Mouse (Mus musculus): ENCODE data around the gene Ttf2. TPM values are rescaled to one million over a fixed set of nuclear protein-coding genes. Genes with fewer than 3 reads are reported as not detected.

Ttf2 gene
- polyA plus RNA-seq, 1 experiment from 2014 or later, result 2.7 TPM

GRCm38 (mm10) chr3:100961501-100961900 is 8.0 kb downstream of the Ttf2 start:
- Histone ChIP-seq H3K4me3 (ENCODE audit: low read depth, low read length) (no peak overlapping the region), H3K27me3 (replicated peaks; ENCODE audit: control insufficient read depth, insufficient read depth, low read length) (no peaks in the 10 kb centered on the region), H3K4me1 (replicated peaks; ENCODE audit: control insufficient read depth, insufficient read depth, low read length) (no peaks in the 10 kb centered on the region), H3K9me3 (ENCODE audit: control insufficient read depth) (no peaks in the 10 kb centered on the region), H3K9ac (ENCODE audit: low read depth, low read length) (no peak overlapping the region), H3K4me2 (replicated peaks; ENCODE audit: low read depth) (no peak overlapping the region), H3K27ac (ENCODE audit: low read depth, low read length) (no peak overlapping the region), H3K36me3 (ENCODE audit: control insufficient read depth, insufficient read depth) (peaks cover 47% of the 10 kb centered on the region)
- WGBS, result 86% methylated on average over 7 of the region's 7 CpGs
- ATAC-seq, result no peak
- TF ChIP-seq CTCF (IDR thresholded peaks at IDR 0.05; ENCODE audit: low read depth), result no peak

GRCm38 (mm10) chr3:100961007-100961406 is 8.5 kb downstream of the Ttf2 start:
- peaks cover 47% of the 10 kb centered on the region for H3K36me3 ChIP-seq (ENCODE audit: control insufficient read depth, insufficient read depth)
- no peak overlapping the region for H3K27ac ChIP-seq (ENCODE audit: low read depth, low read length)

GRCm38 (mm10) chr3:100954616-100955015 is 14.8 kb downstream of the Ttf2 start:
- Histone ChIP-seq H3K36me3 (ENCODE audit: control insufficient read depth, insufficient read depth) (peaks cover 58% of the 10 kb centered on the region), H3K9me3 (ENCODE audit: control insufficient read depth) (no peaks in the 10 kb centered on the region), H3K9ac (ENCODE audit: low read depth, low read length) (no peak overlapping the region), H3K27ac (ENCODE audit: low read depth, low read length) (no peak overlapping the region), H3K4me3 (ENCODE audit: low read depth, low read length) (no peak overlapping the region), H3K4me1 (replicated peaks; ENCODE audit: control insufficient read depth, insufficient read depth, low read length) (no peaks in the 10 kb centered on the region), H3K27me3 (replicated peaks; ENCODE audit: control insufficient read depth, insufficient read depth, low read length) (no peaks in the 10 kb centered on the region), H3K4me2 (replicated peaks; ENCODE audit: low read depth) (no peak overlapping the region)
- ATAC-seq, result no peak
- TF ChIP-seq CTCF (IDR thresholded peaks at IDR 0.05; ENCODE audit: low read depth), result peak; percentile 53

More at GRCm38 (mm10) chr3:100961007-100961406, 8.5 kb downstream of the Ttf2 start:
- ATAC-seq, result 0 out of 2 replicates have a peak, but pooled peaks have one; percentile 22
- Histone ChIP-seq H3K4me2 (replicated peaks; ENCODE audit: low read depth) (no peak overlapping the region), H3K27me3 (replicated peaks; ENCODE audit: control insufficient read depth, insufficient read depth, low read length) (no peaks in the 10 kb centered on the region), H3K4me3 (ENCODE audit: low read depth, low read length) (no peak overlapping the region), H3K4me1 (replicated peaks; ENCODE audit: control insufficient read depth, insufficient read depth, low read length) (no peaks in the 10 kb centered on the region), H3K9me3 (ENCODE audit: control insufficient read depth) (no peaks in the 10 kb centered on the region), H3K9ac (ENCODE audit: low read depth, low read length) (no peak overlapping the region)
- TF ChIP-seq CTCF (IDR thresholded peaks at IDR 0.05; ENCODE audit: low read depth), result no peak
- 65% methylated on average over 5 of the region's 5 CpGs for WGBS

- no peak for TF ChIP-seq CTCF (IDR thresholded peaks at IDR 0.05; ENCODE audit: low read depth)
- no peak overlapping the region for H3K4me2 ChIP-seq (replicated peaks; ENCODE audit: low read depth)
- H3K9me3 ChIP-seq (ENCODE audit: control insufficient read depth), result no peaks in the 10 kb centered on the region
Measured at GRCm38 (mm10) chr3:100951531-100951930, 17.9 kb downstream of the Ttf2 start.

GRCm38 (mm10) chr3:100947286-100947685 is 22.2 kb downstream of the Ttf2 start:
- H3K9ac ChIP-seq (ENCODE audit: low read depth, low read length), result no peak overlapping the region
- peaks cover 63% of the 10 kb centered on the region for H3K36me3 ChIP-seq (ENCODE audit: control insufficient read depth, insufficient read depth)
- H3K4me3 ChIP-seq (ENCODE audit: low read depth, low read length), result no peak overlapping the region
- H3K9me3 ChIP-seq (ENCODE audit: control insufficient read depth), result no peaks in the 10 kb centered on the region
- no peaks in the 10 kb centered on the region for H3K27me3 ChIP-seq (replicated peaks; ENCODE audit: control insufficient read depth, insufficient read depth, low read length)
- H3K27ac ChIP-seq (ENCODE audit: low read depth, low read length), result no peak overlapping the region
- no peak for TF ChIP-seq CTCF (IDR thresholded peaks at IDR 0.05; ENCODE audit: low read depth)
- no peaks in the 10 kb centered on the region for H3K4me1 ChIP-seq (replicated peaks; ENCODE audit: control insufficient read depth, insufficient read depth, low read length)
- WGBS, result 89% methylated on average over 8 of the region's 8 CpGs
- no peak for ATAC-seq
- H3K4me2 ChIP-seq (replicated peaks; ENCODE audit: low read depth), result no peak overlapping the region

More at GRCm38 (mm10) chr3:100951531-100951930, 17.9 kb downstream of the Ttf2 start:
- H3K4me3 ChIP-seq (ENCODE audit: low read depth, low read length), result no peak overlapping the region
- no peaks in the 10 kb centered on the region for H3K4me1 ChIP-seq (replicated peaks; ENCODE audit: control insufficient read depth, insufficient read depth, low read length)
- ATAC-seq, result no peak
- H3K9ac ChIP-seq (ENCODE audit: low read depth, low read length), result no peak overlapping the region
- H3K27me3 ChIP-seq (replicated peaks; ENCODE audit: control insufficient read depth, insufficient read depth, low read length), result no peaks in the 10 kb centered on the region
- peaks cover 59% of the 10 kb centered on the region for H3K36me3 ChIP-seq (ENCODE audit: control insufficient read depth, insufficient read depth)
- H3K27ac ChIP-seq (ENCODE audit: low read depth, low read length), result no peak overlapping the region
- WGBS, result 91% methylated on average over 4 of the region's 4 CpGs

GRCm38 (mm10) chr3:100940496-100941037 is 28.9 kb downstream of the Ttf2 start:
- H3K4me2 ChIP-seq (replicated peaks; ENCODE audit: low read depth), result no peak overlapping the region
- no peak for TF ChIP-seq CTCF (IDR thresholded peaks at IDR 0.05; ENCODE audit: low read depth)
- H3K4me1 ChIP-seq (replicated peaks; ENCODE audit: control insufficient read depth, insufficient read depth, low read length), result no peaks in the 10 kb centered on the region
- H3K27ac ChIP-seq (ENCODE audit: low read depth, low read length), result no peak overlapping the region
- no peak overlapping the region for H3K9ac ChIP-seq (ENCODE audit: low read depth, low read length)
- H3K9me3 ChIP-seq (ENCODE audit: control insufficient read depth), result no peaks in the 10 kb centered on the region
- H3K36me3 ChIP-seq (ENCODE audit: control insufficient read depth, insufficient read depth), result peaks cover 39% of the 10 kb centered on the region
- H3K4me3 ChIP-seq (ENCODE audit: low read depth, low read length), result no peak overlapping the region
- no peak for ATAC-seq
- 87% methylated on average over 4 of the region's 4 CpGs for WGBS
- H3K27me3 ChIP-seq (replicated peaks; ENCODE audit: control insufficient read depth, insufficient read depth, low read length), result no peaks in the 10 kb centered on the region

- Histone ChIP-seq H3K27ac (ENCODE audit: low read depth, low read length) (no peak overlapping the region), H3K4me3 (ENCODE audit: low read depth, low read length) (no peak overlapping the region), H3K36me3 (ENCODE audit: control insufficient read depth, insufficient read depth) (peaks cover 28% of the 10 kb centered on the region), H3K9ac (ENCODE audit: low read depth, low read length) (no peak overlapping the region), H3K4me1 (replicated peaks; ENCODE audit: control insufficient read depth, insufficient read depth, low read length) (no peaks in the 10 kb centered on the region), H3K9me3 (ENCODE audit: control insufficient read depth) (no peaks in the 10 kb centered on the region), H3K27me3 (replicated peaks; ENCODE audit: control insufficient read depth, insufficient read depth, low read length) (no peaks in the 10 kb centered on the region), H3K4me2 (replicated peaks; ENCODE audit: low read depth) (no peak overlapping the region)
- no peak for TF ChIP-seq CTCF (IDR thresholded peaks at IDR 0.05; ENCODE audit: low read depth)
- WGBS, result 95% methylated on average over 4 of the region's 4 CpGs
- ATAC-seq, result no peak
Measured at GRCm38 (mm10) chr3:100938211-100938610, 31.3 kb downstream of the Ttf2 start.

Data from intestine, postnatal 0 days (tissue).